Mouse (Mus musculus): ENCODE results near the gene Adamts7. TPM values are rescaled to one million over a fixed set of nuclear protein-coding genes. Genes with fewer than 3 reads are reported as not detected.
A peak's percentile ranks its signal among the peaks of the same experiment; 100 is the strongest.

Gene Adamts7
- polyA plus RNA-seq, 1 experiment from 2014 or later: 10.0 TPM

DNA sequence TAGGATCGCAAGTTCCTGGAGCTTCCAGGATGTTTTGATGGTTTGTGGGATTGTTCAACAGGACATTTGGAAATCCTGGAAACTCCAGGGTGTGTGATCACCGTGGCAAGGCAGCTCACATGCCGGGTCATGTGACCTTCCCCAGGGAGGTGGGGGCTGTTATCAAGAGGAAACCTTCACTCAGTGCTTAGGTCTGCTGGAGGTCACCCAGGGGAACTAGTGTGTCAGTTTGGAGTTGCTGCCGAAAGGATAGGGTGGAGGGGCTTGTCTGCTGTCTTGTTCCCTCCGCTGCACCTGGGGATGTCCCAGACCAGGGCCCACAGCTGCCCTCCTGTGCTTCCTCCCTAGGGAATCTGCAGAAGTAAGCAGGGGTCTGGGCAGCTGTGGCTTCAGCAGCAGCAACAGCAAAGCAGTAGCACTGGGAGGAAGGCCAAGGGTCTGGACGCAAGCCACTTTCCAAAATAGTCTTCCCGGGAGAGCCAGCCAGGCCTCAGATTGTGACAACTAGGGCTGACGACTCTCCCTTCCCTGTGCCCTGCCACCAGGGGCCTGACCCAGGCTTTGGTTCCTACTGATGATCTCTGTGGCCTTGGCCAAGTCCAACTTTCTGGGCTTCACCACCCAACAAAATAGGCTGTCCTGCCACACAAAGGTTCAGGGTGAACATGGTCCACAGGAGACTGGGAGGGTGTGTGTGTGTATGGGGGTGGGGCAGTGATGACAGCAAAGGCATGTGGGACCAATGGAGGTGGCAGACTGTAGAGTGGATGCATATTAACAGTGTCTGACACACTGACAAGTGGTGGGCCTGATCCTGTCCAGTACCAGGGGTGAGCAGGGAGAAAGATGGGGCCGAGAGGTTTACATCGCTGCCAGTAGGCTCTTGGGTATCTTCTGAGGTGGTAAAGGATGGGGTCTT is 35.9 kb downstream of the Adamts7 start:
- Histone ChIP-seq H3K4me3 (ENCODE audit: low read length) (no peak overlapping the region), H3K27me3 (ENCODE audit: control insufficient read depth, insufficient read depth, low read length) (no peaks in the 10 kb centered on the region), H3K9ac (ENCODE audit: low read depth, low read length) (no peak overlapping the region), H3K27ac (ENCODE audit: low read depth, low read length) (no peak overlapping the region), H3K36me3 (ENCODE audit: control insufficient read depth, insufficient read depth, low read length) (no peaks in the 10 kb centered on the region; the same call in 1 of the 2 replicates), H3K9me3 (ENCODE audit: control insufficient read depth, low read length) (no peaks in the 10 kb centered on the region), H3K4me1 (ENCODE audit: control insufficient read depth, insufficient read depth, low read length) (no peaks in the 10 kb centered on the region; the same call in 1 of the 2 replicates), H3K4me2 (replicated peaks; ENCODE audit: low read depth, low read length) (no peak overlapping the region)
- WGBS: 65% methylated on average over 10 of the region's 10 CpGs
- no peak for ATAC-seq (ENCODE audit: low FRiP score, low TSS enrichment)

- no peaks in the 10 kb centered on the region; the same call in 1 of the 2 replicates for H3K4me1 ChIP-seq (ENCODE audit: control insufficient read depth, insufficient read depth, low read length)
- peaks cover 4% of the 10 kb centered on the region for H3K36me3 ChIP-seq (ENCODE audit: control insufficient read depth, insufficient read depth, low read length)
- WGBS: 91% methylated on average over 18 of the region's 18 CpGs
- H3K27me3 ChIP-seq (ENCODE audit: control insufficient read depth, insufficient read depth, low read length): no peaks in the 10 kb centered on the region
- H3K4me2 ChIP-seq (replicated peaks; ENCODE audit: low read depth, low read length): no peak overlapping the region
- H3K9ac ChIP-seq (ENCODE audit: low read depth, low read length): no peak overlapping the region
- no peak overlapping the region for H3K4me3 ChIP-seq (ENCODE audit: low read length)
- no peak overlapping the region for H3K27ac ChIP-seq (ENCODE audit: low read depth, low read length)
- H3K9me3 ChIP-seq (ENCODE audit: control insufficient read depth, low read length): no peaks in the 10 kb centered on the region
- ATAC-seq (ENCODE audit: low FRiP score, low TSS enrichment): no peak
Measured at GRCm38 (mm10) chr9:90199611-90200010, 36.7 kb downstream of the Adamts7 start.

DNA sequence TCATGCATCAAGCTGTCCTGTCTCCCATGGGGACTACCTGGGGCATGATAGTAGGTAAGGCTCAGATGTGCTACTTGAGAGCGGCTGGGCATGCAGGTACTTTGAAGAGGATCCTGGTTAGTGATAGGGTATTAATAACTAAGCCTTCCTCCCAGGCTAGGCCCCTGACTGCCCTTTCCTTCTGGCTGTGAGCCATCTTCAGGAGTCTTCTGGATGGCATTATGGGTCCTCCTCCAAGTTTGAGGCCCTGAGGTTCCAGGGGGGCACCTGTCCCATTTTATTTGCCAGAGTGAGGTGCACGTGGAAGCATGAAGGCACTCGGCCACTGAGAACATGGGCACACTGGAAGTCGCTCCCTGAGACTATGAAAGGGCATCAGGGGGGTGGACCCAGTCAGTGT is 37.6 kb downstream of the Adamts7 start:
- no peak for ATAC-seq (ENCODE audit: low FRiP score, low TSS enrichment)
- Histone ChIP-seq H3K4me3 (ENCODE audit: low read length) (no peak overlapping the region), H3K27me3 (ENCODE audit: control insufficient read depth, insufficient read depth, low read length) (no peaks in the 10 kb centered on the region), H3K36me3 (ENCODE audit: control insufficient read depth, insufficient read depth, low read length) (peaks cover 12% of the 10 kb centered on the region), H3K4me2 (replicated peaks; ENCODE audit: low read depth, low read length) (no peak overlapping the region), H3K27ac (ENCODE audit: low read depth, low read length) (no peak overlapping the region), H3K9ac (ENCODE audit: low read depth, low read length) (no peak overlapping the region), H3K9me3 (ENCODE audit: control insufficient read depth, low read length) (no peaks in the 10 kb centered on the region), H3K4me1 (ENCODE audit: control insufficient read depth, insufficient read depth, low read length) (no peaks in the 10 kb centered on the region; the same call in 1 of the 2 replicates)
- WGBS: 94% methylated on average over 4 of the region's 4 CpGs

DNA sequence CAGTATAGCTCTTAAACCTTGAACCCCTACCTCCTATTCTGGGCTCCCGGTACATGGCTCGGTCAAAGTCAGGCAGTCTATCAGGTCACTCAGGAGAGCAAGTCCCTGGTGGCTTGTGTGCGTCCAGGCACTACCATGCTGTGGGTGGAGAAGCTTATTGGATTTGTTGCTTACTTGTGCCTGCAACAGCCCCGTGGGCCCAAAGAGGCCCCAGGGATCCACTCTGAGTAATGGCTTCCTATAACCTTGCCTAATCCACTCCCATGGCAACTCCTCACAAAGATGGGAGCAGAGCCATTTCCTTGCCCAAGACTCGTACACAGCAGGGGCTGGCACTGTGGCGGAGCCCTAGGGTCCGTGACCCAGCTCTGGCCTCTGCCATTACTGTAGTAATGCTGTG is 38.2 kb downstream of the Adamts7 start:
- no peak overlapping the region for H3K4me3 ChIP-seq (ENCODE audit: low read length)
- H3K27me3 ChIP-seq (ENCODE audit: control insufficient read depth, insufficient read depth, low read length): no peaks in the 10 kb centered on the region
- H3K9ac ChIP-seq (ENCODE audit: low read depth, low read length): no peak overlapping the region
- peaks cover 14% of the 10 kb centered on the region for H3K36me3 ChIP-seq (ENCODE audit: control insufficient read depth, insufficient read depth, low read length)
- no peak overlapping the region for H3K27ac ChIP-seq (ENCODE audit: low read depth, low read length)
- ATAC-seq (ENCODE audit: low FRiP score, low TSS enrichment): no peak; the same call in 1 of the 2 replicates
- H3K4me1 ChIP-seq (ENCODE audit: control insufficient read depth, insufficient read depth, low read length): no peaks in the 10 kb centered on the region; the same call in 1 of the 2 replicates
- no peak overlapping the region for H3K4me2 ChIP-seq (replicated peaks; ENCODE audit: low read depth, low read length)
- 82% methylated on average over 7 of the region's 7 CpGs for WGBS
- H3K9me3 ChIP-seq (ENCODE audit: control insufficient read depth, low read length): no peaks in the 10 kb centered on the region

GRCm38 (mm10) chr9:90201541-90201940 is 38.7 kb downstream of the Adamts7 start:
- 25% methylated on average over 4 of the region's 4 CpGs for WGBS
- H3K36me3 ChIP-seq (ENCODE audit: control insufficient read depth, insufficient read depth, low read length): peaks cover 14% of the 10 kb centered on the region
- no peaks in the 10 kb centered on the region; the same call in 1 of the 2 replicates for H3K4me1 ChIP-seq (ENCODE audit: control insufficient read depth, insufficient read depth, low read length)

GRCm38 (mm10) chr9:90203233-90203632 is 40.4 kb downstream of the Adamts7 start:
- WGBS: 75% methylated on average over 5 of the region's 5 CpGs
- H3K4me2 ChIP-seq (replicated peaks; ENCODE audit: low read depth, low read length): no peak overlapping the region
- H3K4me3 ChIP-seq (ENCODE audit: low read length): no peak overlapping the region
- no peak overlapping the region for H3K9ac ChIP-seq (ENCODE audit: low read depth, low read length)
- no peak overlapping the region for H3K27ac ChIP-seq (ENCODE audit: low read depth, low read length)
- H3K4me1 ChIP-seq (ENCODE audit: control insufficient read depth, insufficient read depth, low read length): no peaks in the 10 kb centered on the region; the same call in 1 of the 2 replicates
- peaks cover 14% of the 10 kb centered on the region for H3K36me3 ChIP-seq (ENCODE audit: control insufficient read depth, insufficient read depth, low read length)
- H3K9me3 ChIP-seq (ENCODE audit: control insufficient read depth, low read length): no peaks in the 10 kb centered on the region
- no peaks in the 10 kb centered on the region for H3K27me3 ChIP-seq (ENCODE audit: control insufficient read depth, insufficient read depth, low read length)
- ATAC-seq (ENCODE audit: low FRiP score, low TSS enrichment): no peak

More at GRCm38 (mm10) chr9:90201541-90201940, 38.7 kb downstream of the Adamts7 start:
- no peak overlapping the region for H3K4me2 ChIP-seq (replicated peaks; ENCODE audit: low read depth, low read length)
- no peak overlapping the region for H3K27ac ChIP-seq (ENCODE audit: low read depth, low read length)
- no peak overlapping the region for H3K4me3 ChIP-seq (ENCODE audit: low read length)
- ATAC-seq (ENCODE audit: low FRiP score, low TSS enrichment): no peak
- H3K9ac ChIP-seq (ENCODE audit: low read depth, low read length): no peak overlapping the region
- no peaks in the 10 kb centered on the region for H3K9me3 ChIP-seq (ENCODE audit: control insufficient read depth, low read length)
- H3K27me3 ChIP-seq (ENCODE audit: control insufficient read depth, insufficient read depth, low read length): no peaks in the 10 kb centered on the region

DNA sequence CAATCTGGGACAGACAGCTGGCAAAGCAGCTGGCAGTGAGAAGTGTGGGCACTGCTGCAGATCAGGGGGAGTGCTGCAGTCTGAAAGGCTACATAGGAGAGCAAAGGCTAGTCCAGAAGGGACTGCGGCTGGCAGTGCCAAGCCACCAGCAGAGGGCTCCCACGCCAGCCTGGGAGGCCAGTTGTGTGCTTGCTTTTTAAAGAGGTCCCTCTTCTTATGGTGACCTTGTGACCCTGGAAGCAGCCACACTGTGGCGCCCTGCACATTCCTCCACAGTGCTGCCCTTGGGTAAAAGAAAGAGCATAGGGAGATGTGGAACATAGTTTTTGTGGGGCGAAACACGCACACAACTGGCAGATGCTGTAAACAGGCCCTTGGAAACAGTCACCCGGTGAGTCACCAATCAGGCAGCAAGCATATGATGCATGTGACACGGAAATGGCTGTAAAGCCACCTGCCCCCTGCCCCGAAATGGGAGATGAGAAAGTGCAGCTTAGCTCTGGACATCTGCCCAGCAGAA is 41.6 kb downstream of the Adamts7 start:
- H3K27ac ChIP-seq (ENCODE audit: low read depth, low read length): no peak overlapping the region
- peaks cover 17% of the 10 kb centered on the region for H3K36me3 ChIP-seq (ENCODE audit: control insufficient read depth, insufficient read depth, low read length)
- H3K4me1 ChIP-seq (ENCODE audit: control insufficient read depth, insufficient read depth, low read length): no peaks in the 10 kb centered on the region
- no peaks in the 10 kb centered on the region for H3K27me3 ChIP-seq (ENCODE audit: control insufficient read depth, insufficient read depth, low read length)
- no peak overlapping the region for H3K9ac ChIP-seq (ENCODE audit: low read depth, low read length)
- H3K9me3 ChIP-seq (ENCODE audit: control insufficient read depth, low read length): no peaks in the 10 kb centered on the region
- no peak overlapping the region for H3K4me2 ChIP-seq (replicated peaks; ENCODE audit: low read depth, low read length)
- no peak overlapping the region for H3K4me3 ChIP-seq (ENCODE audit: low read length)
- no peak for ATAC-seq (ENCODE audit: low FRiP score, low TSS enrichment)
- 75% methylated on average over 8 of the region's 8 CpGs for WGBS

- 0 out of 2 replicates have a peak, but pooled peaks have one; percentile 16 for ATAC-seq (ENCODE audit: low FRiP score, low TSS enrichment)
Measured at GRCm38 (mm10) chr9:90206500-90206899, 43.6 kb downstream of the Adamts7 start.

DNA sequence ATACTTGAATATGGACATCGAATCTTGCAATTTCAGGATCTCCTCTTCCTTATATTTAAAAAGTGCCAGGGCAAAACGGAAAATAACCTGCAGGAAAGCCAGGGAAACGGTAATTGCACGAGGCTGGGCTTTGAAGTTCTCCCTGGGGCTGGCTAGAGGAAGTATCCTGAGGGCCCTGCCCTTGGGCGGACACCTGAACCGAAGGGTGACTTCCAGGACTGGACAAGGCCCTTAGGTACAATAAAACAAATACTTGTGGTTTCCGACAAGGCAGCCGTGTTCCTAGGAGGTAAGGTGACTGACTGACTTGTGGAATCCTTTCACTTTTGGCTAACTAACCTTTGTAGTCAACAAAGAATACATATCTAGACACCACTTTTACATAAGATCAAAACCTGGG is 44.9 kb downstream of the Adamts7 start:
- H3K9ac ChIP-seq (ENCODE audit: low read depth, low read length): no peak overlapping the region
- H3K9me3 ChIP-seq (ENCODE audit: control insufficient read depth, low read length): no peaks in the 10 kb centered on the region
- peaks cover 25% of the 10 kb centered on the region for H3K36me3 ChIP-seq (ENCODE audit: control insufficient read depth, insufficient read depth, low read length)
- no peaks in the 10 kb centered on the region for H3K4me1 ChIP-seq (ENCODE audit: control insufficient read depth, insufficient read depth, low read length)
- no peak for ATAC-seq (ENCODE audit: low FRiP score, low TSS enrichment)
- H3K27me3 ChIP-seq (ENCODE audit: control insufficient read depth, insufficient read depth, low read length): no peaks in the 10 kb centered on the region
- no peak overlapping the region for H3K4me2 ChIP-seq (replicated peaks; ENCODE audit: low read depth, low read length)
- 68% methylated on average over 8 of the region's 8 CpGs for WGBS
- no peak overlapping the region for H3K27ac ChIP-seq (ENCODE audit: low read depth, low read length)
- no peak overlapping the region for H3K4me3 ChIP-seq (ENCODE audit: low read length)

More at GRCm38 (mm10) chr9:90206500-90206899, 43.6 kb downstream of the Adamts7 start:
- Histone ChIP-seq H3K4me2 (replicated peaks; ENCODE audit: low read depth, low read length) (no peak overlapping the region), H3K4me1 (ENCODE audit: control insufficient read depth, insufficient read depth, low read length) (no peaks in the 10 kb centered on the region), H3K27me3 (ENCODE audit: control insufficient read depth, insufficient read depth, low read length) (no peaks in the 10 kb centered on the region), H3K27ac (ENCODE audit: low read depth, low read length) (no peak overlapping the region), H3K36me3 (ENCODE audit: control insufficient read depth, insufficient read depth, low read length) (peaks cover 25% of the 10 kb centered on the region), H3K4me3 (ENCODE audit: low read length) (no peak overlapping the region), H3K9ac (ENCODE audit: low read depth, low read length) (no peak overlapping the region), H3K9me3 (ENCODE audit: control insufficient read depth, low read length) (no peaks in the 10 kb centered on the region)
- WGBS: 50% methylated on average over 2 of the region's 2 CpGs

Measured in kidney, embryonic 14.5 days (tissue).